ENCODE assay signal across 12 mouse cellular contexts in the genomic region with DNA sequence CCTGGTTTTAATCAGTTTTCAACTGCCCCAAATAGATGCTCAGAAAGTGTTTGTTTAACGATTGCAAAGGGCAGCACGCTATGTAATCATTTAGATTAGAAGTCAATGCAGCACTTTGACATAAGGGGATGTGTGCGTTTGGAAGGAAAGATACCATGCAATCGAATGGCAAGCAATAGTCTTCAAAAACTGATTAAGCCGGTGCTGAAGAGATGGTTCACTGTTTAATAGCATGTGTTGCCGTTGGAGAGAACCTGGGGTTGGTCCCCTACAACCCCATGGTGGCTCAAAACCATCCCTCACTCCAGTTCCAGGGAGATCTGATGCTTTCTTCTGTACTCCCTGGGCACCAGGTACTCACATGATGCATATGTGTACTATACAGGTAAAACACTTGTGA. TPM values are rescaled to one million over a fixed set of nuclear protein-coding genes. Genes with fewer than 3 reads are reported as not detected.
DNase-seq lines count a peak whose midpoint lies in the region; ATAC-seq and TF ChIP-seq lines count a peak whose summit lies in the region.
"Had no signal": no experiment of that assay in that cellular context is flagged by ENCODE, and none has a peak within 500 bp of the region (broad histone marks: within the 10 kb centered on the region; RNA-seq: fewer than 3 reads in every experiment).

No protein-coding gene starts in this region.

- no peak overlapping the region; the same call in 1 of the 2 replicates for H3K4me3 ChIP-seq in gastrocnemius, adult 2 months
- no peak overlapping the region for H3K4me3 ChIP-seq in lung, embryonic 14.5 days (ENCODE audit: low read depth, low read length)
- no peak overlapping the region for H3K4me3 ChIP-seq in brown adipose tissue, adult 24 weeks (ENCODE audit: insufficient read depth, low read depth, low read length)
- H3K4me3 ChIP-seq in liver, embryonic 13.5 days (replicated peaks), result no peak overlapping the region
- H3K4me3 ChIP-seq: forebrain, embryonic 15.5 days had no signal

- DNase-seq in gastrocnemius, adult 2 months, result no peak
- no peak for DNase-seq in gastrocnemius, postnatal 14 days
- DNase-seq in lung, embryonic 14.5 days, result no peak
- DNase-seq in lung, postnatal 14 days, result no peak
- DNase-seq in liver, embryonic 13.5 days, result no peak
- DNase-seq in left cerebral cortex, adult 8-10 months (ENCODE audit: low spot score in 2 of 2), result no peak
- DNase-seq in spleen, postnatal 36 days (ENCODE audit: low spot score in 2 of 2), result no peak
- DNase-seq: kidney, postnatal 36 days; left cerebral cortex, postnatal 4 days had no signal

- peak overlapping the region; percentile 70 for H3K4me2 ChIP-seq in lung, embryonic 14.5 days
- H3K4me2 ChIP-seq in liver, embryonic 13.5 days, result peak overlapping the region; percentile 85

- intact Hi-C loops in gastrocnemius, adult 2 months (cut with DNase I), result loop anchor here (5.0 to 10.0 kb wide), 3 partner anchors 90 to 533 kb away; partner anchors contain the start of genes Cgas, Gm17324 and Mto1
- intact Hi-C loops in gastrocnemius, postnatal 14 days (cut with DNase I; ENCODE audit: low total_unique reads), result loop anchor here (5.0 to 10.0 kb wide), 2 partner anchors 97 to 100 kb away; no protein-coding TSS in a partner anchor

- no peak overlapping the region for H3K9ac ChIP-seq in lung, embryonic 14.5 days
- no peak overlapping the region for H3K9ac ChIP-seq in liver, embryonic 13.5 days
- H3K9ac ChIP-seq: forebrain, embryonic 15.5 days had no signal

- H3K4me1 ChIP-seq in lung, embryonic 14.5 days (ENCODE audit: insufficient read depth), result 0 out of 2 replicates have a peak, but pooled peaks cover 4% of the 10 kb centered on the region
- peaks cover 8% of the 10 kb centered on the region; the same call in 1 of the 2 replicates for H3K4me1 ChIP-seq in brown adipose tissue, adult 24 weeks (ENCODE audit: control insufficient read depth, insufficient read depth, insufficient read length, low read length)
- peaks cover 43% of the 10 kb centered on the region for H3K4me1 ChIP-seq in liver, embryonic 13.5 days (replicated peaks)

- H3K9me3 ChIP-seq in lung, embryonic 14.5 days (ENCODE audit: low read depth, low read length), result no peaks in the 10 kb centered on the region
- no peaks in the 10 kb centered on the region for H3K9me3 ChIP-seq in liver, embryonic 13.5 days (replicated peaks)
- H3K9me3 ChIP-seq: forebrain, embryonic 15.5 days; hindbrain, embryonic 10.5 days had no signal

- H3K27ac ChIP-seq in gastrocnemius, adult 2 months, result peak overlapping the region; percentile 94
- H3K27ac ChIP-seq in lung, embryonic 14.5 days (ENCODE audit: low read depth), result no peak overlapping the region
- peak overlapping the region; percentile 40 for H3K27ac ChIP-seq in brown adipose tissue, adult 24 weeks (replicated peaks; ENCODE audit: low read depth, low read length)
- 0 out of 2 replicates have a peak overlapping the region, but pooled peaks have one; percentile 2 for H3K27ac ChIP-seq in liver, embryonic 13.5 days
- H3K27ac ChIP-seq: forebrain, embryonic 15.5 days had no signal

- ATAC-seq in lung, embryonic 14.5 days (ENCODE audit: insufficient read depth), result no peak
- ATAC-seq in liver, embryonic 13.5 days (ENCODE audit: low read depth), result no peak
- ATAC-seq: forebrain, embryonic 15.5 days had no signal

- WGBS in lung, embryonic 14.5 days, result 44% methylated on average over 6 of the region's 6 CpGs
- WGBS in liver, embryonic 13.5 days (ENCODE audit: insufficient replicate concordance), result 49% methylated on average over 6 of the region's 6 CpGs

- no peaks in the 10 kb centered on the region for H3K27me3 ChIP-seq in lung, embryonic 14.5 days (ENCODE audit: insufficient read depth, low read length)
- H3K27me3 ChIP-seq in liver, embryonic 13.5 days, result no peaks in the 10 kb centered on the region
- H3K27me3 ChIP-seq: forebrain, embryonic 15.5 days had no signal

- no peaks in the 10 kb centered on the region for H3K36me3 ChIP-seq in lung, embryonic 14.5 days (ENCODE audit: insufficient read depth)
- H3K36me3 ChIP-seq in liver, embryonic 13.5 days, result no peaks in the 10 kb centered on the region
- H3K36me3 ChIP-seq: forebrain, embryonic 15.5 days; hindbrain, embryonic 10.5 days had no signal

- TF ChIP-seq CTCF in gastrocnemius, adult 2 months (IDR thresholded peaks at IDR 0.05), result no peak
- TF ChIP-seq CTCF in lung, embryonic 14.5 days (IDR thresholded peaks at IDR 0.05; ENCODE audit: low read depth), result no peak

RNA-seq across cellular contexts. Expression of gene Elovl5, which starts 4.9 kb away (rescaled TPM):
- 10 to 100 TPM in 1 of 2 experiments, 1 to 10 TPM in 1; 8.7 to 14.3 TPM for total RNA-seq in gastrocnemius, adult 2 months (2021)
- 10 to 100 TPM; 21.7 to 23.4 TPM for total RNA-seq in gastrocnemius, postnatal 14 days (2021)
- 76.7 and 87.7 TPM in 2 replicates for polyA plus RNA-seq in lung, embryonic 14.5 days (2014; fragmentation: Nextera tagmentation; extraction: Ambion mirVana)
- 85.7 and 123 TPM in 2 replicates for polyA plus RNA-seq in brown adipose tissue, adult 24 weeks (2012; ENCODE audit: insufficient read depth, insufficient read length, missing spikeins)
- 21.2 and 25.7 TPM in 2 replicates for polyA plus RNA-seq in liver, embryonic 13.5 days (2015; fragmentation: Nextera tagmentation; extraction: Ambion mirVana)
- 10 to 100 TPM; 68.4 to 86.2 (median 76.6) TPM for total RNA-seq in left cerebral cortex, adult 8-10 months (2022)
